Mouse (Mus musculus): ENCODE data around the gene E330017A01Rik.

DNA sequence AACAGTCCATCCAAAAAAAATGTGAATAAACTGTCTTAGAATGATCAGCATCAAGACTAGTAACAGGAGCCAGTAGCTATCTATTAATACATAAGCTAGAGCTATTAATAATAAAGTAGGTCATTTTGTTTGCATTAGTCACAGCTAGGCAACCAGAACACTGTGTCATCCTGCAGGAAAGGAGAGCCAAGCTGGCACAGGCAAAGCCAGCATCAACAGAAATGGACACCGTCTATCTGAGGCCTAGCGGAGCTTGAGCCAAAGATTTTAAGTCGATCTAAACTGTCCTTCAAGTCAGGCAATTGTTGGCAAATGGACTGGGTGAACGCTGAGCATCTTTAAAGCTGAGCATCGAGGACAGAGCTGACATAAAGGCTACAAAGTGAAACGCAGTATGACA is 37.7 kb downstream of the E330017A01Rik start:
- TF ChIP-seq TCF12 (IDR thresholded peaks at IDR 0.05; ENCODE audit: insufficient read depth, poor library complexity, severe bottlenecking) (no peak), POLR2AphosphoS2 (IDR thresholded peaks at IDR 0.05; ENCODE audit: insufficient read length, low read depth) (no peak), POLR2A (IDR thresholded peaks at IDR 0.05; ENCODE audit: insufficient read length, low read depth) (no peak), USF1 (IDR thresholded peaks at IDR 0.05; ENCODE audit: low read depth) (no peak), REST (IDR thresholded peaks at IDR 0.05; ENCODE audit: insufficient read depth, insufficient read length) (no peak), TCF3 (IDR thresholded peaks at IDR 0.05; ENCODE audit: insufficient read length, low read depth) (no peak), MYOG (IDR thresholded peaks at IDR 0.05; ENCODE audit: control insufficient read depth in 1 of 3, insufficient read depth in 1 of 3, insufficient read length in 2 of 3, low read depth in 2 of 3) (no peak), MAX (IDR thresholded peaks at IDR 0.05; ENCODE audit: low read depth) (no peak), CEBPB (IDR thresholded peaks at IDR 0.05; ENCODE audit: insufficient read depth, poor library complexity, severe bottlenecking) (no peak), SRF (IDR thresholded peaks at IDR 0.05; ENCODE audit: control insufficient read depth, insufficient read length, low read depth) (no peak)

Data from myocyte (in vitro differentiated cells).